Mouse (Mus musculus): ENCODE measurements around the gene Krtap28-10.

DNA sequence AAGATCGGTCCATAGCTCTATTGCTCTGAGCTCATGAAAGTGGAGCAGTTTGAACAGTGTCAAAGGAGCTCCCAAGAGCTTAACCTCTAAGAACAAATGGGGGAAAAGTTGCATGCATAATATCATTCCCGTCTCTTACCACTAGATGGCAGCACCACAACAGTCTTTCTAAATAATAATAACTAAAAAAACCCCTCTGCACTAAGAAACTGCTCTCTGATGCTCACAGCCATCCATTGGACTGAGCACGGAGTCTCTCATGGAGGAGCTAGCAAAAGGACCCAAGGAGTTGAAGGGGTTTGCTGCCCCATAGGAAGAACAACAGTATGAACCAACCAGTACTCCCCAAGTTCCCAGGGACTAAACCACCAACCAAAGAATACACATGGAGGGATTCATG is 22.6 kb upstream of the Krtap28-10 start:
- TF ChIP-seq GATA1 (IDR thresholded peaks at IDR 0.05; ENCODE audit: borderline replicate concordance, low read length): no peak
- TF ChIP-seq FLI1 (IDR thresholded peaks at IDR 0.05; ENCODE audit: low read length): no peak
